7 mouse cellular contexts compared by ENCODE assay signal in genomic region chr10:43477865-43478681, GRCm38 (mm10). TPM values are rescaled to one million over a fixed set of nuclear protein-coding genes. Genes with fewer than 3 reads are reported as not detected.
DNase-seq lines count a peak whose midpoint lies in the region; ATAC-seq lines count a peak whose summit lies in the region.

No protein-coding gene starts in this region.

- 1% methylated on average over 42 of the region's 42 CpGs for whole genome bisulfite sequencing in intestine, embryonic 15.5 days
- WGBS in limb, embryonic 10.5 days: under 1% methylated on average over 42 of the region's 42 CpGs
- WGBS in midbrain, embryonic 12.5 days: under 1% methylated on average over 42 of the region's 42 CpGs

- no peaks in the 10 kb centered on the region for H3K27me3 ChIP-seq in intestine, embryonic 15.5 days (replicated peaks)
- no peaks in the 10 kb centered on the region for H3K27me3 ChIP-seq in limb, embryonic 10.5 days (ENCODE audit: low read depth, poor library complexity, severe bottlenecking)
- H3K27me3 ChIP-seq in midbrain, embryonic 12.5 days: no peaks in the 10 kb centered on the region

- peak overlapping the region; percentile 79 for H3K4me3 ChIP-seq in intestine, embryonic 15.5 days (replicated peaks)
- H3K4me3 ChIP-seq in limb, embryonic 10.5 days: peak overlapping the region; percentile 88
- peak overlapping the region; percentile 75 for H3K4me3 ChIP-seq in midbrain, embryonic 12.5 days

- H3K4me2 ChIP-seq in intestine, embryonic 15.5 days (replicated peaks): peak overlapping the region; percentile 88
- peak overlapping the region; percentile 93 for H3K4me2 ChIP-seq in midbrain, embryonic 12.5 days (replicated peaks)

- H3K36me3 ChIP-seq in intestine, embryonic 15.5 days: no peaks in the 10 kb centered on the region
- no peaks in the 10 kb centered on the region for H3K36me3 ChIP-seq in limb, embryonic 10.5 days
- H3K36me3 ChIP-seq in midbrain, embryonic 12.5 days: no peaks in the 10 kb centered on the region

- H3K27ac ChIP-seq in intestine, embryonic 15.5 days: peak overlapping the region; percentile 97
- H3K27ac ChIP-seq in limb, embryonic 10.5 days: peak overlapping the region; percentile 100
- peak overlapping the region; percentile 98 for H3K27ac ChIP-seq in midbrain, embryonic 12.5 days (replicated peaks)

- H3K4me1 ChIP-seq in intestine, embryonic 15.5 days (replicated peaks): peaks cover 16% of the 10 kb centered on the region; the same call in 1 of the 2 replicates
- H3K4me1 ChIP-seq in limb, embryonic 10.5 days: peaks cover 41% of the 10 kb centered on the region
- H3K4me1 ChIP-seq in midbrain, embryonic 12.5 days: peaks cover 38% of the 10 kb centered on the region

- ATAC-seq in common myeloid progenitor, adult 5-6 weeks (replicated peaks; ENCODE audit: low read depth, poor library complexity, severe bottlenecking): peak; percentile 33
- ATAC-seq in intestine, embryonic 15.5 days: peak; percentile 55
- ATAC-seq in midbrain, embryonic 12.5 days (ENCODE audit: low FRiP score, low read depth): peak; percentile 67

- peak overlapping the region; percentile 93 for H3K9ac ChIP-seq in intestine, embryonic 15.5 days
- H3K9ac ChIP-seq in midbrain, embryonic 12.5 days (replicated peaks): peak overlapping the region; percentile 93

- H3K9me3 ChIP-seq in intestine, embryonic 15.5 days: no peaks in the 10 kb centered on the region
- no peaks in the 10 kb centered on the region for H3K9me3 ChIP-seq in limb, embryonic 10.5 days (replicated peaks)
- no peaks in the 10 kb centered on the region for H3K9me3 ChIP-seq in midbrain, embryonic 12.5 days

- DNase-seq in adrenal gland, adult 2 months: peak; percentile 82
- peak; percentile 52 for DNase-seq in gastrocnemius, postnatal 25 days
- DNase-seq in limb, embryonic 10.5 days (ENCODE audit: low spot score): peak; percentile 83
- DNase-seq in spleen, adult 12 weeks (ENCODE audit: low spot score): peak; percentile 21

RNA-seq across cellular contexts. Expression of gene Bend3, which starts 0.6 kb away (rescaled TPM):
- total RNA-seq in adrenal gland, adult 2 months (2021): 1 to 10 TPM; 5.6 to 7.8 TPM
- 3.1 and 3.4 TPM in 2 replicates for polyA plus RNA-seq in adrenal gland, adult 2 months (2012; rRNA removed)
- 6.8 and 8.4 TPM in 2 replicates for total RNA-seq in common myeloid progenitor, adult 5-6 weeks (2017)
- total RNA-seq in gastrocnemius, postnatal 25 days (2021): 1 to 10 TPM; 2.9 to 3.6 TPM
- polyA plus RNA-seq in intestine, embryonic 15.5 days (2015; fragmentation: Nextera tagmentation; extraction: Ambion mirVana): 3.0 and 3.1 TPM in 2 replicates
- 10.6 and 11.4 TPM in 2 replicates for polyA plus RNA-seq in limb, embryonic 10.5 days (2016; fragmentation: Nextera tagmentation; extraction: Ambion mirVana)
- 8.0 and 9.8 TPM in 2 replicates for polyA plus RNA-seq in midbrain, embryonic 12.5 days (2016; fragmentation: Nextera tagmentation; extraction: Ambion mirVana)

RNA-seq across cellular contexts. Expression of gene Gm9803, which starts 45.8 kb away (rescaled TPM):
- 10 to 100 TPM; 26.8 to 27.4 TPM for total RNA-seq in adrenal gland, adult 2 months (2021)
- 130 and 175 TPM in 2 replicates for polyA plus RNA-seq in adrenal gland, adult 2 months (2012; rRNA removed)
- total RNA-seq in common myeloid progenitor, adult 5-6 weeks (2017): 30.4 and 35.3 TPM in 2 replicates
- total RNA-seq in gastrocnemius, postnatal 25 days (2021): 10 to 100 TPM in 1 of 2 experiments, 1 to 10 TPM in 1; 6.6 to 16.7 TPM
- polyA plus RNA-seq in intestine, embryonic 15.5 days (2015; fragmentation: Nextera tagmentation; extraction: Ambion mirVana): 11.9 and 12.6 TPM in 2 replicates
- polyA plus RNA-seq in limb, embryonic 10.5 days (2016; fragmentation: Nextera tagmentation; extraction: Ambion mirVana): 11.1 and 14.8 TPM in 2 replicates
- polyA plus RNA-seq in midbrain, embryonic 12.5 days (2016; fragmentation: Nextera tagmentation; extraction: Ambion mirVana): 11.5 and 15.8 TPM in 2 replicates

Comparison
In these comparisons a context has a peak if more than half of its experiments do, and no peak if none do; other contexts are left out.
1. Peak in every context shown above with its lines: DNase-seq, ATAC-seq, H3K4me3 ChIP-seq and H3K27ac ChIP-seq.
2. DNase-seq: peak in every context shown above with its lines; median percentile 83 in limb, embryonic 10.5 days; 82 in adrenal gland, adult 2 months; 52 in gastrocnemius, postnatal 25 days; 21 in spleen, adult 12 weeks.